Mouse (Mus musculus) heart, postnatal 0 days (tissue): Measurements from ENCODE around the gene Adra1b. TPM values are rescaled to one million over a fixed set of nuclear protein-coding genes. Genes with fewer than 3 reads are reported as not detected.

Source experiments
- ATAC-seq: fragments of 200-750 bp; cut with Nextera tagmentation; 2 replicates; pipeline ENCODE4 v1.8.0; 2017; ENCODE audit warnings: low read depth, moderate number of reproducible peaks, moderate library complexity; ENCODE audit not compliant: insufficient read depth
- DNase-seq: peaks from one replicate; pipeline ENCODE4 v3.0.0-alpha.2; 2016; ENCODE audit warnings: low spot score
- H3K27ac ChIP-seq: fragments of 300-500 bp; sonication (generic); 2 replicates; pipeline ENCODE4 v1.5.1; 2014; ENCODE audit warnings: low read depth, mild to moderate bottlenecking
- H3K27me3 ChIP-seq: fragments of 300-500 bp; sonication (generic); 2 replicates; pipeline ENCODE4 v1.6.1; 2014; ENCODE audit warnings: low read length, mixed read lengths; ENCODE audit not compliant: control insufficient read depth, insufficient read depth
- H3K36me3 ChIP-seq: fragments of 300-500 bp; sonication (generic); replicated peaks from 2 replicates; pipeline ENCODE4 v1.6.1; 2014; ENCODE audit warnings: low read length, mixed read lengths; ENCODE audit not compliant: control insufficient read depth, insufficient read depth
- H3K4me1 ChIP-seq: fragments of 300-500 bp; sonication (generic); 2 replicates; pipeline ENCODE4 v1.6.1; 2014; ENCODE audit warnings: antibody characterized with exemption; ENCODE audit not compliant: control insufficient read depth, insufficient read depth
- H3K4me2 ChIP-seq: fragments of 300-500 bp; sonication (generic); 2 replicates; pipeline ENCODE4 v1.6.1; 2014; ENCODE audit warnings: low read depth, mild to moderate bottlenecking, low read length, moderate library complexity
- H3K4me3 ChIP-seq: fragments of 300-500 bp; sonication (generic); 2 replicates; pipeline ENCODE4 v1.5.1; 2014; ENCODE audit warnings: low read depth, low read length
- H3K9ac ChIP-seq: fragments of 300-500 bp; sonication (generic); replicated peaks from 2 replicates; pipeline ENCODE4 v1.6.1; 2014; ENCODE audit warnings: low read depth, low read length, mixed read lengths
- H3K9me3 ChIP-seq: fragments of 300-500 bp; sonication (generic); replicated peaks from 2 replicates; pipeline ENCODE4 v1.6.1; 2016; ENCODE audit warnings: low read length; ENCODE audit not compliant: control insufficient read depth
- CTCF ChIP-seq: IDR thresholded peaks from 2 replicates; pipeline ENCODE4 v1.5.1; 2016; ENCODE audit warnings: antibody characterized with exemption, control low read depth, low read depth
- EP300 ChIP-seq: IDR thresholded peaks from 2 replicates; pipeline ENCODE4 v1.6.1; 2016; ENCODE audit warnings: antibody characterized with exemption, low read depth
- WGBS: fragments of 180-500 bp; shearing (Covaris S2); extraction: QIAGEN DNeasy Blood & Tissue Kit; methylation state at CpG from one replicate; pipeline ENCODE4 v1.1.7; 2014; 5-methylcytosine and 5-hydroxymethylcytosine counted together
- polyA plus RNA-seq: library from polyadenylated mRNA; unstranded; fragments of >200 nt; fragmentation: Nextera tagmentation; extraction: Ambion mirVana; gene quantifications from 2 replicates; pipeline ENCODE4 v1.2.1, GENCODE M21; 2015
- total RNA-seq: library from RNA; depleted of rRNA; stranded (reverse); fragments of >200 nt; gene quantifications from 2 replicates; pipeline ENCODE4 v1.2.3, GENCODE M21; 2014; ENCODE audit warnings: low replicate concordance; rRNA removed

Gene Adra1b
- 36.4 and 56.4 TPM in 2 replicates for total RNA-seq
- 24.5 and 25.1 TPM in 2 replicates for polyA plus RNA-seq

- H3K4me1 ChIP-seq: no peaks in the 10 kb centered on the region
- H3K36me3 ChIP-seq: no peaks in the 10 kb centered on the region
- TF ChIP-seq EP300: no peak
- TF ChIP-seq CTCF: no peak
- ATAC-seq (no peak), DNase-seq (no peak)
- 77% methylated on average over 6 of the region's 6 CpGs for WGBS
- no peak within 1 kb of the TSS for H3K9ac ChIP-seq
- no peak within 1 kb of the TSS for H3K27ac ChIP-seq
- H3K9me3 ChIP-seq: no peaks in the 10 kb centered on the region
- no peaks in the 10 kb centered on the region for H3K27me3 ChIP-seq
- H3K4me2 ChIP-seq: no peak within 1 kb of the TSS
- no peak within 1 kb of the TSS for H3K4me3 ChIP-seq
Observed at GRCm38 (mm10) chr11:43901051-43901654, at the start of gene Adra1b. Gene Adra1b, minus strand, starts transcription at chr11:43901210.

GRCm38 (mm10) chr11:43950274-43950673 is 49.3 kb upstream of the Adra1b start:
- Histone ChIP-seq H3K4me2 (no peak overlapping the region), H3K27me3 (no peaks in the 10 kb centered on the region), H3K9ac (no peak overlapping the region), H3K4me1 (no peaks in the 10 kb centered on the region), H3K36me3 (no peaks in the 10 kb centered on the region), H3K4me3 (no peak overlapping the region), H3K27ac (no peak overlapping the region), H3K9me3 (no peaks in the 10 kb centered on the region)
- no peak for DNase-seq
- TF ChIP-seq EP300: no peak
- 96% methylated on average over 1 of the region's 1 CpGs for WGBS
- no peak for ATAC-seq

- Histone ChIP-seq H3K27ac (no peak overlapping the region), H3K9ac (no peak overlapping the region), H3K27me3 (no peaks in the 10 kb centered on the region), H3K4me2 (no peak overlapping the region), H3K4me1 (no peaks in the 10 kb centered on the region), H3K4me3 (no peak overlapping the region), H3K9me3 (no peaks in the 10 kb centered on the region), H3K36me3 (no peaks in the 10 kb centered on the region)
- no peak for DNase-seq
- ATAC-seq: no peak
- WGBS: 71% methylated on average over 2 of the region's 2 CpGs
- TF ChIP-seq EP300 (no peak), CTCF (no peak)
Observed at GRCm38 (mm10) chr11:43943781-43944180, 42.8 kb upstream of the Adra1b start.

- no peak for ATAC-seq
- TF ChIP-seq EP300 (no peak), CTCF (no peak)
- DNase-seq: no peak
- Histone ChIP-seq H3K27ac (no peak overlapping the region), H3K4me2 (no peak overlapping the region), H3K4me1 (no peaks in the 10 kb centered on the region), H3K9me3 (no peaks in the 10 kb centered on the region), H3K4me3 (no peak overlapping the region), H3K27me3 (no peaks in the 10 kb centered on the region), H3K9ac (no peak overlapping the region), H3K36me3 (no peaks in the 10 kb centered on the region)
- WGBS: 68% methylated on average over 1 of the region's 1 CpGs
Observed at GRCm38 (mm10) chr11:43943167-43943566, 42.2 kb upstream of the Adra1b start.

GRCm38 (mm10) chr11:43940501-43941202 is 39.6 kb upstream of the Adra1b start:
- no peaks in the 10 kb centered on the region for H3K36me3 ChIP-seq
- 88% methylated on average over 6 of the region's 6 CpGs for WGBS
- no peaks in the 10 kb centered on the region for H3K4me1 ChIP-seq
- TF ChIP-seq CTCF (no peak), EP300 (no peak)
- DNase-seq (no peak), ATAC-seq (no peak)
- no peak overlapping the region for H3K4me2 ChIP-seq
- H3K27me3 ChIP-seq: no peaks in the 10 kb centered on the region
- no peak overlapping the region for H3K4me3 ChIP-seq
- no peak overlapping the region for H3K27ac ChIP-seq
- H3K9ac ChIP-seq: no peak overlapping the region
- no peaks in the 10 kb centered on the region for H3K9me3 ChIP-seq
